Mouse (Mus musculus): ENCODE measurements at regions not wholly inside any gene's neighbourhood (a gene's known extent, or its start where the extent isn't known, plus 50 kb on each side); places are given as distances from the start of the nearest gene placed in this dataset.

- TF ChIP-seq POLR2A (IDR thresholded peaks at IDR 0.05; ENCODE audit: borderline replicate concordance, control insufficient read depth, low read depth, low read length): no peak
- peak; percentile 95 for TF ChIP-seq CTCF (IDR thresholded peaks at IDR 0.05; ENCODE audit: control insufficient read depth, insufficient read depth, low read length)
Observed at GRCm38 (mm10) chr3:9947357-9948065, 140.4 kb upstream of the Gm9833 start.

All from bone marrow, adult 2 months (tissue).